Mouse (Mus musculus) limb, embryonic 10.5 days (tissue): ENCODE results near the gene Gm37240. TPM values are rescaled to one million over a fixed set of nuclear protein-coding genes. Genes with fewer than 3 reads are reported as not detected.

Experiments used
- DNase-seq: peaks from one replicate; pipeline ENCODE4 v3.0.0-alpha.2; 2017; ENCODE audit warnings: low spot score
- H3K27ac ChIP-seq: fragments of 300-500 bp; sonication (generic); 2 replicates; pipeline ENCODE4 v1.5.1; 2016; ENCODE audit warnings: mild to moderate bottlenecking
- H3K27me3 ChIP-seq: fragments of 300-500 bp; sonication (generic); 2 replicates; pipeline ENCODE4 v1.6.1; 2016; ENCODE audit warnings: low read depth, mild to moderate bottlenecking; ENCODE audit not compliant: poor library complexity, severe bottlenecking
- H3K36me3 ChIP-seq: fragments of 300-500 bp; sonication (generic); 2 replicates; pipeline ENCODE4 v1.6.1; 2016; ENCODE audit warnings: mild to moderate bottlenecking, moderate library complexity
- H3K4me1 ChIP-seq: fragments of 300-500 bp; sonication (generic); 2 replicates; pipeline ENCODE4 v1.6.1; 2016
- H3K4me3 ChIP-seq: fragments of 300-500 bp; sonication (generic); 2 replicates; pipeline ENCODE4 v1.5.1; 2016; ENCODE audit warnings: mild to moderate bottlenecking, moderate library complexity
- H3K9me3 ChIP-seq: fragments of 300-500 bp; sonication (generic); replicated peaks from 2 replicates; pipeline ENCODE4 v1.6.1; 2016; ENCODE audit warnings: mild to moderate bottlenecking
- WGBS: fragments of 180-500 bp; shearing (Covaris S2); methylation state at CpG from one replicate; pipeline ENCODE4 v1.1.7; 2016; 5-methylcytosine and 5-hydroxymethylcytosine counted together
- polyA plus RNA-seq: library from polyadenylated mRNA; unstranded; fragments of >200 nt; fragmentation: Nextera tagmentation; extraction: Ambion mirVana; gene quantifications from 2 replicates; pipeline ENCODE4 v1.2.1, GENCODE M21; 2016

The Gm37240 gene
- polyA plus RNA-seq, 1 experiment from 2014 or later = 3.1 TPM

DNA sequence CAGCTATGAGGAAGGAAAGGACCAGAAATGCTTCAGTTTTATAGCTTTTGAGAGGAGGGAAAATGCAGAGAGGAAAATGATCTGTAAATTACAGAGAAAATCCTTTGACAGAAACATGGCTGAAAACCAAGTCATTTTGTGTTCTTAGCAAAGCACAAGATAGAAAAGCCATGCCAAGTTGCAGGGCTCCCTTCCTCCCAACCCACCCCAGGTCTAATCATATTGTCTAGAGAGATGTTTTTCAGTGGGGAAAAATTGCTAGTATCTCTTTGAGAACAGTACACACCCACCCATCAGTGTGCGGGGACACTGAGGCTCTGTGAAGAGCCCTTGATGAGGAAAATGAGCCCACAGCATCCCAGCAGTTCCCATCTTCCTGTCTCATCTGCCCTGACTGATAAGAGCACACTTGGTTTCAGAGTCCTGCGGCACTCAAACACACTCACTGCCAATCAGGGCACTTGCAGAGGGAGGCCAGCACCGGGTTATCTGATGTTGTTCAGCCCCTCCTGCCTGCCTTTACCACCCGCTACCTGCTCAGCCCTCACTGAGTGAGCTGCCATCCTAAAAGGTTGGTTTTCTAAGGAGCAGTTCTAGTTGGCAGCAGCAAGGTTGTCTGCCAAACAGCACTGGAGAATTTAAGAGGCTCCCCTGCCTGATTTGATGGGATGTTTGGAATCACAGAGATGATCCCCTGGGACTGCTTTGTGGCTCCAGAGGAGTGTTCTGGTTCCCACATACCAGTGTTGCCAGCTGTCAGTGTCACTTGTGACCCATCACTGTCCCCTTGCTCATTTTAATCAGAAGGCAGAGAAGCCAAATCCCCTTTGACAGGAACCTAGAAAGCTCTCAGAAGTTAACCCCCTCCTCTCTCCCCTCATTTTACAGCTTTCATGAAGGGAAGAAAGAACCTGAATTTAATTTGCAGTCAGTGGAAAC, 234.3 kb downstream of the Gm37240 start:
- Histone ChIP-seq H3K4me3 (no peak overlapping the region), H3K4me1 (peaks cover 8% of the 10 kb centered on the region; the same call in 1 of the 2 replicates), H3K9me3 (no peaks in the 10 kb centered on the region), H3K27me3 (no peaks in the 10 kb centered on the region), H3K36me3 (0 out of 2 replicates have a peak, but pooled peaks cover 8% of the 10 kb centered on the region), H3K27ac (no peak overlapping the region)
- no peak for DNase-seq
- 87% methylated on average over 4 of the region's 4 CpGs for WGBS

- 94% methylated on average over 4 of the region's 4 CpGs for WGBS
- no peak overlapping the region for H3K4me3 ChIP-seq
- no peaks in the 10 kb centered on the region for H3K9me3 ChIP-seq
- DNase-seq = no peak
- H3K27ac ChIP-seq = no peak overlapping the region
- H3K4me1 ChIP-seq = no peaks in the 10 kb centered on the region
- 0 out of 2 replicates have a peak, but pooled peaks cover 5% of the 10 kb centered on the region for H3K36me3 ChIP-seq
- H3K27me3 ChIP-seq = no peaks in the 10 kb centered on the region
Observed at GRCm38 (mm10) chr3:85649176-85649575, 238.1 kb downstream of the Gm37240 start.

DNA sequence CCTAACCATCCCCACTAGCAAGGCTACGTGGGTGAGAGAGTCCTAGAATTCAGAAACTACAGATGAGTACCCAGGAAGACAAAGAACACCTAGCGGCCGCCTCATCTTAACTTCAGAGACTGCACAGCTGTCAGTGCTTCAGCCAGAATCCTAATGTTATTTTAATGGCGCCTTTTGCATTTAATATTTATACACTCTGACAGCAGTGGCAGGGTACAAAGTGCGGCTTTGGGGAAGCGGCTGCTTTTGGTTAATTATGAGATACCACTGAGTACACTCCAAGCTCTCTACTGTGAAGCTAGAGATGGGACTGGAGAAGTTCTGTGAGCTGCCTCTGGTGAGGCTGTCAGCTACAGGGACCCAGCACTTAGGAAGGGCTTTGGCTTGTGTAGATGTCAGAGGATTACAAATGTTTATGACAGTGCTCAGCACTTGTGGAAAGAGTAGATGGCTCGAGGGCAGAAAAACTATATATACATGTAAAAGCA, 241.8 kb downstream of the Gm37240 start:
- Histone ChIP-seq H3K4me3 (no peak overlapping the region), H3K36me3 (no peaks in the 10 kb centered on the region), H3K27me3 (no peaks in the 10 kb centered on the region), H3K27ac (no peak overlapping the region), H3K9me3 (no peaks in the 10 kb centered on the region), H3K4me1 (no peaks in the 10 kb centered on the region)
- no peak for DNase-seq
- 90% methylated on average over 7 of the region's 7 CpGs for WGBS

DNA sequence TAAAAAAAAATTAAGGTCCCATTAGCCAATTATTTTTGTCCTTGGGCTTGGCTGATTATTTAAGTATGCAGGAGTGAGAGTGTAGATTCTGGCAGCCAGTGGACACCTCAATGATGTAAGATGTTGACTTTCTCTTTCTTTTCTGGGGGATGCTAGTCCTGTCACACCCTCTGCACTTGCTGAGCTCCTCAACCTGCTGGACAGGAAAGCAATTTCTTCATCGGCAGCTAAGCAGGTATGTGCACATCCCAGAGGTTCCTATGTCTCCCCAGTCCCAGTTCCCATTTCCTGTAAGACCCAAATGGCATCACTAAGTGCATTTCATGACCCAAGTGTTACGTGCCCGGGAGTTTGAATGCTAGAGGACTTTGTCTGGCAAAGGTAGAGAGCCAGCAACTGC, 242.5 kb downstream of the Gm37240 start:
- WGBS = 94% methylated on average over 3 of the region's 3 CpGs
- no peak for DNase-seq

DNA sequence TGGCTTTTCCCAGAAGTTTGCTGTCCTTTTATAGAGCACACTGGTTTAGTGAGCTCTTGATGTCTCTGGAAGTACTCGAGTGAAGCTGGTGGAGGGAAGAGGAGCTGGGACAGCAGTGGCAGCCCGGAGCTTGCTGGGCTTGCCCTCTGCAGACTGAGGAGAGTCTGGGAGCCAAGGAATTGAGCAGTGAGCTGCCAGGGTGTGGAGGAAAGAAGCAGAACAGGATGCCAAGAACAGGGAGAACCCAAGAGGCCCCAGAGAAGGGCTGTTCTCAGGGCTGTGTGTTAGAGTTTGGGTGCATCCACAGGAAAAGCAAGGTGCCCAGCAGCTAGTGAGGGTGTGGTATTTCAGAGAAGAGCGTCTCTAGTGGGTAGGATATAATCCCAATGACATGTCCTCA, 245.6 kb downstream of the Gm37240 start:
- WGBS = 86% methylated on average over 3 of the region's 3 CpGs
- no peaks in the 10 kb centered on the region for H3K27me3 ChIP-seq
- no peak overlapping the region for H3K4me3 ChIP-seq
- no peaks in the 10 kb centered on the region for H3K4me1 ChIP-seq
- H3K27ac ChIP-seq = no peak overlapping the region
- no peaks in the 10 kb centered on the region for H3K9me3 ChIP-seq
- no peaks in the 10 kb centered on the region for H3K36me3 ChIP-seq
- no peak for DNase-seq

More for the DNA sequence above, 242.5 kb downstream of the Gm37240 start:
- Histone ChIP-seq H3K4me1 (no peaks in the 10 kb centered on the region), H3K36me3 (no peaks in the 10 kb centered on the region), H3K27me3 (no peaks in the 10 kb centered on the region), H3K27ac (no peak overlapping the region), H3K4me3 (no peak overlapping the region), H3K9me3 (no peaks in the 10 kb centered on the region)

DNA sequence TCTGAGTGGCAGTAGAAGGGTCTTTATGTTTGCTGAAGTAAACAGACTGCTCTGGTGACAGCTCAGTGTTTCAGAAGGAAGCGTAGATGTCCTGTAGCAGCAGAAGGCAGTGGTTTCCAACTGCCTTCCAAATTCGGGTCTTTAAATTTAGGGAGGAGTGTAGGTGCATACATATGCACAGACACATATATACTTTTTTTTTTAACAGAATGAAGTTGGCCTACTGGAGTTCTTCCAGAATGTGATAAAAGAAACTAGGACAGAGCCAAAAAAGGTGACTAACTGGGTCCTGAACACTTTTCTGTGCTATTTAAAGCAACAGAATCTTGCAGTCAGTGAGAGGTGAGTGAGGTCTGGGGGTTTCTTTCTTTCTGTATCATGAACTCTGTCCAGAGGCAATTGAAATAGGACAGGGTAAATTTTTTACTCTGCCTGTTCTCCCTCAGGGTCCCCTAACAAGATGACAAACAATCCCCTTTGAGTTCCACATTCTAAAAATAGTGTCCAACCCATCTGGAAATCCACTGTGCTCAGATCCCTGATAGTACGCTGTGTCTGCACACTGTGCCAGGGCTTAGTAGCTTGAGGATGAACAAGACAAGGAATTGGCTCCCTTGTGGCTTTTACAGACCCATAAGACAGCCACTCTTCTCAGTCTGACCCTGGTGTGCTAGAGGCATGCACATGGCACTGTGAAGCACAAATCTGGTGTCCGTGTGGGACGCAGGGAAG, 250.4 kb downstream of the Gm37240 start:
- 90% methylated on average over 5 of the region's 5 CpGs for WGBS
- H3K36me3 ChIP-seq = no peaks in the 10 kb centered on the region
- H3K4me1 ChIP-seq = no peaks in the 10 kb centered on the region
- DNase-seq = no peak
- no peaks in the 10 kb centered on the region for H3K27me3 ChIP-seq
- H3K27ac ChIP-seq = no peak overlapping the region
- no peaks in the 10 kb centered on the region for H3K9me3 ChIP-seq
- no peak overlapping the region for H3K4me3 ChIP-seq

DNA sequence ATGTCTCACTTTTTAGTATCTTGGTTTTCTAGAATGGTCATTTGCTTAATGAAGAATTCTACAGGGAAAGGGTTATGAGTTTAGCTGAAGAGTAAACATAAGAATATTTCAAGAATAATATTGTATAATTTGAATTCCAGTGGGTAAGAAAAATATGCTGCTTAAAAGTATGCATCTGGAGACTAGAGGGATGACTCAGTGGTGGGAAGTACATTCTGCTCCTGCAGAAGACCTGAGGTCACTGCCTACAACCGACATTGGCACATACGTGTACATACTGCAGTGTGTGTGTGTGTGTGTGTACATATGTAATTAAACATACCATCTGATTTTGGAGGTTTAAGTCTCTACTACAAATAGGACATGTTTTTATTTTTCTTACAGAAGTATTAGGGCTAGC, 251.7 kb downstream of the Gm37240 start:
- no peaks in the 10 kb centered on the region for H3K27me3 ChIP-seq
- WGBS = 100% methylated on average over 2 of the region's 2 CpGs
- H3K4me3 ChIP-seq = no peak overlapping the region
- DNase-seq = no peak
- no peak overlapping the region for H3K27ac ChIP-seq
- H3K4me1 ChIP-seq = no peaks in the 10 kb centered on the region
- H3K9me3 ChIP-seq = no peaks in the 10 kb centered on the region
- no peaks in the 10 kb centered on the region for H3K36me3 ChIP-seq

DNA sequence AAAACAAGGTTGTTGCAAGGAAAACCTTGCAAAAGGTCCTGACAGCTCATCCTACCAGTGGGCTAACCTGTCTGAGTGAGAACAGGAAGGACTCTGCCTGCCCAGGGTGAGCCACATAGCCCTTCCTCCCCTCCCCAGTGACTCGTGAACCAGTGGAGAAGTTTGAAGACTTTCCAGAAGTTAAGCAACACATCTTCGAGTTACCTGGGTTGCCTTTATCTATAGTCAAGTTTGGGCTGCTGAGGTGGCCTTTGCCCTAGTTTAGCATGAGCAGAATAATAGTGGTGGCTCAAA, 252.2 kb downstream of the Gm37240 start:
- no peaks in the 10 kb centered on the region for H3K27me3 ChIP-seq
- H3K9me3 ChIP-seq = no peaks in the 10 kb centered on the region
- DNase-seq = no peak
- WGBS = 80% methylated on average over 2 of the region's 2 CpGs
- no peak overlapping the region for H3K27ac ChIP-seq
- no peaks in the 10 kb centered on the region for H3K4me1 ChIP-seq
- H3K4me3 ChIP-seq = no peak overlapping the region
- H3K36me3 ChIP-seq = no peaks in the 10 kb centered on the region

DNA sequence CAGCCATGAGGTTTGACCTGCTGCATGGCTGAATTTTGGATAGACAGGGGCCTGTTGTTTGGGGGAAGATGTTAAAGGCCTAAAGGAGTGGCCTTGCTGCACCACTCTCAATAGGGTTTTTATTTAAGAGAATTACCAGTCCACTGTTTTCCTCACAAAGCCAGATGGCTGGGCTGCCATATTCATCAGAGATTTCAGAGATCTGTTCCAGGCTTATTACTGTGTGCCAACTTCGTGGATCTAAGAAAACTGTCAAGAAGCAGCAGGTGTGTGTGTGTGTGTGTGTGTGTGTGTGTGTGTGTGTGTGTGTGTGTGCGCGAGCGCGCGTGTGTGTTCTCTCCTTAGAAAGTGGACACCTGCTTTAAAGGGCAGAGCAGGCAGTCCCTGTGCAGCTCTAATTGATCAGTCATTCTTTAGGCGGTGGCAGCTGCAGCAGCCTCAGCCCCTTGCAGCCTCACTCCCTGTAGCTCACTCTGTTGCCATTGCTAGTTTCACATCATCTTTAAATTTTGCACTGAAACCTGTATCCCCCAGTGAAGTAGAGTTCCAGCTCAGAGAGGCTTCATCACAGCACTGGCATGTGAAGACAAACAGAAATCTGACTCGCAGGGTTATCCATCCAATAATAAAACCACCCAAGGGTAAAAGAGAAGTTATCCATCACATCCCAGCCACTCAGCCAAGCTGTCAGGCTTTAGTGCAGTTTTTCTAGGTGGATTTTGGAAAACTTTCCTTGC, 252.8 kb downstream of the Gm37240 start:
- 92% methylated on average over 8 of the region's 8 CpGs for WGBS
- H3K9me3 ChIP-seq = no peaks in the 10 kb centered on the region
- no peak overlapping the region for H3K4me3 ChIP-seq
- H3K27ac ChIP-seq = no peak overlapping the region
- no peaks in the 10 kb centered on the region for H3K4me1 ChIP-seq
- no peak for DNase-seq
- no peaks in the 10 kb centered on the region for H3K27me3 ChIP-seq
- H3K36me3 ChIP-seq = no peaks in the 10 kb centered on the region

DNA sequence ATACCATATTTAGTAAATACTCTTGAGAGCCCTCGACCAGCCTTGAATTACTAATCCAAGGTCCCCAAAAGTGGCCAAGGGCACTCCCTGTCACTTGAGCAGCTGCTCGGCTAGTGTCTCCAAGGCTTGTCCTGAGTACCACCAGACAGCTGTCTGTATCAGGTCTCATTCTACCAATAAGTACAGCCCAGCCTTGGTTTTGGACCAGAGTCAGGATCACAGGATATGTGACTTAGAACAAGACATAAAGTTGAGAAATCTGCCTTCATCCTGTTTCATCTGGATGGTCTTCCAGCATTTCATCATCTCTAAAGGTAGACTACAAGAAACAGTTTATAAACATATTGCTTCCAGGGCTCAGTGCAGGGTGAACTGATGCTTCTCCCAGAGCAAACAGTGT, 253.6 kb downstream of the Gm37240 start:
- peaks cover 4% of the 10 kb centered on the region; the same call in 1 of the 2 replicates for H3K36me3 ChIP-seq
- no peaks in the 10 kb centered on the region for H3K27me3 ChIP-seq
- H3K4me1 ChIP-seq = no peaks in the 10 kb centered on the region
- 94% methylated on average over 2 of the region's 2 CpGs for WGBS
- no peak for DNase-seq
- no peak overlapping the region for H3K4me3 ChIP-seq
- no peaks in the 10 kb centered on the region for H3K9me3 ChIP-seq
- H3K27ac ChIP-seq = no peak overlapping the region

DNA sequence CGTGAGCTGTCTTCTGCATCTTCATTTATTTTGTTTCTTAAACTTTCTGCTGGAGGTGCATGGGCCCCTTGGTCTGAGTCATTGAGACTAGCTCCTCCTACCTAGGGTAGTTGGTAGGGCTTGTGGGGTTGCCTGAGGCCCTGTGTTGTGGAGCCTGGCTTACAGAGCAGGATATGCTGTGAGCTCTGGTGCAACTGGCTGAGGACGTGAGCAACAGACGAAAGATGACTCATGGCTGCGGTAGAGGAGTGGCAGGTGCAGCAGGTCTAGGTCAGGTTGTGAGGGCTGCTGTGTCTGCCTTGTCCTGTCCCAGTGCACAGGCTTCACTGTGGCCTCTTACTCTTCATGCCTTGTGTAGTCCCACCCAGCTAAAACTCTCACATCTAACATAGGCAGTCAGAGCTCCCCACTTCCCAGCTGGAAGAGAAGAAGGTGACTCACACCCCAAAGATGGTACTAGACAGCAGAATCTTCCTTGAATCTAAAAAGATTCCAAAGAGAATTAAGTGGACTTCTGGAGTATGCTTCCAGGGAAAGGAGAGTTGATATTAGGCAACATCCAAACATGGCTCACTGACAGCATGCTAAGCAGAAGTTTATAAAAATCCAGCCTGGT, 257.3 kb downstream of the Gm37240 start:
- 89% methylated on average over 4 of the region's 4 CpGs for WGBS
- H3K27me3 ChIP-seq = no peaks in the 10 kb centered on the region
- no peak overlapping the region for H3K27ac ChIP-seq
- no peaks in the 10 kb centered on the region for H3K4me1 ChIP-seq
- H3K4me3 ChIP-seq = no peak overlapping the region
- H3K36me3 ChIP-seq = peaks cover 4% of the 10 kb centered on the region; the same call in 1 of the 2 replicates
- no peaks in the 10 kb centered on the region for H3K9me3 ChIP-seq
- no peak for DNase-seq

- no peak for DNase-seq
- H3K4me3 ChIP-seq = no peak overlapping the region
- 92% methylated on average over 1 of the region's 1 CpGs for WGBS
Observed at GRCm38 (mm10) chr3:85619751-85620150, 267.6 kb downstream of the Gm37240 start.

More at GRCm38 (mm10) chr3:85619751-85620150, 267.6 kb downstream of the Gm37240 start:
- Histone ChIP-seq H3K4me1 (no peaks in the 10 kb centered on the region), H3K27ac (no peak overlapping the region), H3K9me3 (no peaks in the 10 kb centered on the region), H3K27me3 (no peaks in the 10 kb centered on the region), H3K36me3 (peaks cover 29% of the 10 kb centered on the region)
